Mouse (Mus musculus): ENCODE data around the gene Slc9a3. TPM values are rescaled to one million over a fixed set of nuclear protein-coding genes. Genes with fewer than 3 reads are reported as not detected.

The Slc9a3 gene
- total and polyA plus RNA-seq, 3 experiments = 0.04 TPM; not detected in 2

GRCm38 (mm10) chr13:74104417-74104816, 16.8 kb upstream of the Slc9a3 start:
- DNase-seq (ENCODE audit: low read depth, low spot score) = no peak
- Histone ChIP-seq H3K27ac (ENCODE audit: control insufficient read depth, low read depth, low read length) (no peak overlapping the region), H3K36me3 (ENCODE audit: control insufficient read depth in 1 of 2, insufficient read depth in 2 of 2, low read length in 2 of 2) (no peaks in the 10 kb centered on the region), H3K9ac (ENCODE audit: control insufficient read depth, low read depth, low read length, poor library complexity, severe bottlenecking) (no peak overlapping the region), H3K27me3 (ENCODE audit: control insufficient read depth in 1 of 2, insufficient read depth in 2 of 2, low read length in 2 of 2) (peaks cover 4 to 6% of the 10 kb centered on the region in 2 experiments; a peak in 3 of 4 replicates), H3K9me3 (replicated peaks; ENCODE audit: insufficient read depth, low read length) (no peaks in the 10 kb centered on the region), H3K79me2 (ENCODE audit: control insufficient read depth, insufficient read depth, low read length, poor library complexity) (no peaks in the 10 kb centered on the region), H3K4me3 (ENCODE audit: control insufficient read depth in 1 of 2, insufficient read depth in 1 of 2, low read depth in 2 of 2, low read length in 2 of 2) (no peak overlapping the region), H3K4me1 (ENCODE audit: control insufficient read depth in 1 of 2, insufficient read depth in 2 of 2, low read length in 2 of 2) (no peaks in the 10 kb centered on the region)
- TF ChIP-seq SIN3A (IDR thresholded peaks at IDR 0.05; ENCODE audit: low read length) (no peak), ZNF384 (IDR thresholded peaks at IDR 0.05; ENCODE audit: low read depth, low read length) (no peak), ZC3H11A (IDR thresholded peaks at IDR 0.05; ENCODE audit: low read depth, low read length) (no peak), MAX (IDR thresholded peaks at IDR 0.05; ENCODE audit: low read length) (no peak), RAD21 (IDR thresholded peaks at IDR 0.05; ENCODE audit: low read depth, low read length) (no peak), ZMIZ1 (IDR thresholded peaks at IDR 0.05; ENCODE audit: low read depth, low read length) (no peak), JUND (IDR thresholded peaks at IDR 0.05; ENCODE audit: low read depth, low read length) (no peak)

DNA sequence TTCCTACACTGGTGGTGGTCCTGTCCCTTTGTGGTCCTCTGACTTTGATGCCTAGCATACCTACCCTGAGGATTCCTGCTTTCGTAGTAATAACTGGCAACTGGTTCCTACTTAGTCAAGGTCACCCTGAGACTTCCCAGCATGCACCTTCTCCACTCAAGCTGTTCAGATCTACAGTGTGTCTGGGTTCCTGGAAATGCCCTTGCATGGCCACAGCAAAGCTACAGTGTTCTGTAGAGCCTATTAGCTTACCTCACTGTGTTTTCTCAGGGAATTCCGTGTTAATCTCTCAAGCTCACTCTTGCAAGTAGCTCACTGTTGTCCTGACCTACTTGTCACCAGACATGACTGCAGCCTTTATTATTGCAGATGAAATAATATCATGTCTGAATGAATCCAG, 13.8 kb upstream of the Slc9a3 start:
- H3K4me1 ChIP-seq (ENCODE audit: control insufficient read depth in 1 of 2, insufficient read depth in 2 of 2, low read length in 2 of 2) = no peaks in the 10 kb centered on the region
- H3K27me3 ChIP-seq (ENCODE audit: control insufficient read depth in 1 of 2, insufficient read depth in 2 of 2, low read length in 2 of 2) = peaks cover 4 to 7% of the 10 kb centered on the region in 2 experiments
- no peak overlapping the region for H3K27ac ChIP-seq (ENCODE audit: control insufficient read depth, low read depth, low read length)
- no peaks in the 10 kb centered on the region for H3K9me3 ChIP-seq (replicated peaks; ENCODE audit: insufficient read depth, low read length)
- no peaks in the 10 kb centered on the region for H3K79me2 ChIP-seq (ENCODE audit: control insufficient read depth, insufficient read depth, low read length, poor library complexity)
- H3K4me3 ChIP-seq (ENCODE audit: control insufficient read depth in 1 of 2, insufficient read depth in 1 of 2, low read depth in 2 of 2, low read length in 2 of 2) = no peak overlapping the region
- no peak overlapping the region for H3K9ac ChIP-seq (ENCODE audit: control insufficient read depth, low read depth, low read length, poor library complexity, severe bottlenecking)
- DNase-seq (ENCODE audit: low read depth, low spot score) = no peak
- TF ChIP-seq POLR2AphosphoS5 (IDR thresholded peaks at IDR 0.05; ENCODE audit: borderline replicate concordance, low read depth, low read length) (no peak), RCOR1 (IDR thresholded peaks at IDR 0.05; ENCODE audit: low read depth, low read length) (no peak), POLR2A (IDR thresholded peaks at IDR 0.05; ENCODE audit: control insufficient read depth in 1 of 2, insufficient read depth in 1 of 2, low read depth in 1 of 2, low read length in 2 of 2, poor library complexity in 1 of 2) (no peak), SIN3A (IDR thresholded peaks at IDR 0.05; ENCODE audit: low read length) (no peak), ELF1 (IDR thresholded peaks at IDR 0.05; ENCODE audit: low read depth, low read length) (no peak), TBP (IDR thresholded peaks at IDR 0.05; ENCODE audit: low read depth, low read length) (no peak), NELFE (IDR thresholded peaks at IDR 0.05; ENCODE audit: low read depth, low read length) (no peak), NRF1 (IDR thresholded peaks at IDR 0.05; ENCODE audit: insufficient read depth, low read depth, low read length, poor library complexity, severe bottlenecking) (no peak), USF1 (IDR thresholded peaks at IDR 0.05; ENCODE audit: low read depth, low read length) (no peak), TAL1 (IDR thresholded peaks at IDR 0.05; ENCODE audit: low read length) (no peak), MAZ (IDR thresholded peaks at IDR 0.05; ENCODE audit: low read depth, low read length) (no peak), RAD21 (IDR thresholded peaks at IDR 0.05; ENCODE audit: low read depth, low read length) (no peak), KAT2A (conservative IDR thresholded peaks at IDR 0.05; ENCODE audit: low read depth, low read length) (no peak), E2F4 (IDR thresholded peaks at IDR 0.05; ENCODE audit: borderline replicate concordance, low read depth, low read length) (no peak), MEF2A (IDR thresholded peaks at IDR 0.05; ENCODE audit: extremely low read depth, insufficient replicate concordance, low read depth, low read length, poor library complexity, severe bottlenecking) (no peak)
- H3K36me3 ChIP-seq (ENCODE audit: control insufficient read depth in 1 of 2, insufficient read depth in 2 of 2, low read length in 2 of 2) = no peaks in the 10 kb centered on the region
